Mouse (Mus musculus) MEL (cell line): ENCODE data around the gene Rpl34.

Source experiments
- CHD1 ChIP-seq: IDR thresholded peaks from 2 replicates; pipeline ENCODE4 v1.6.1; 2012; ENCODE audit warnings: low read depth, mild to moderate bottlenecking, inconsistent platforms, low read length, improper control_type of control experiment
- CHD2 ChIP-seq: IDR thresholded peaks from 2 replicates; pipeline ENCODE4 v1.6.1; 2011; ENCODE audit warnings: low read length, improper control_type of control experiment
- CTCF ChIP-seq, 3 experiments: IDR thresholded peaks in 2 of 3; conservative IDR thresholded peaks in 1 of 3; 2 replicates each; pipeline ENCODE4 v1.5.1; 2011 to 2012; ENCODE audit warnings: low read length in 3 of 3, low read depth in 2 of 3, mild to moderate bottlenecking in 2 of 3, improper control_type of control experiment in 1 of 3, inconsistent platforms in 1 of 3, mixed read lengths in 1 of 3, moderate library complexity in 1 of 3; ENCODE audit not compliant: control insufficient read depth in 1 of 3, insufficient read depth in 1 of 3, poor library complexity in 1 of 3, severe bottlenecking in 1 of 3
- GATA1 ChIP-seq: IDR thresholded peaks from 2 replicates; pipeline ENCODE4 v1.6.1; 2011; ENCODE audit warnings: low read depth, low read length, improper control_type of control experiment
- MAZ ChIP-seq: IDR thresholded peaks from 2 replicates; pipeline ENCODE4 v1.6.1; 2012; ENCODE audit warnings: low read depth, mild to moderate bottlenecking, inconsistent platforms, low read length, improper control_type of control experiment
- POLR2AphosphoS2 ChIP-seq: IDR thresholded peaks from 2 replicates; pipeline ENCODE4 v1.6.1; 2011; ENCODE audit warnings: low read length, improper control_type of control experiment
- RCOR1 ChIP-seq: IDR thresholded peaks from 2 replicates; pipeline ENCODE4 v1.6.1; 2012; ENCODE audit warnings: low read depth, mild to moderate bottlenecking, inconsistent platforms, low read length, improper control_type of control experiment

- TF ChIP-seq CHD1 (no peak), CTCF (IDR thresholded peaks at IDR 0.05 in 2 of 3, conservative IDR thresholded peaks at IDR 0.05 in 1 of 3; ENCODE audit: control insufficient read depth in 1 of 3, insufficient read depth in 1 of 3, low read depth in 2 of 3, low read length in 3 of 3, poor library complexity in 1 of 3, severe bottlenecking in 1 of 3) (no peak), POLR2AphosphoS2 (no peak), RCOR1 (no peak), GATA1 (no peak), MAZ (no peak; the same call in 1 of the 2 replicates), CHD2 (no peak)
Measured at GRCm38 (mm10) chr3:130691596-130692170, 38.5 kb downstream of the Rpl34 start.
